Mouse (Mus musculus) kidney, postnatal 0 days (tissue): ENCODE data around the gene Nol4l. TPM values are rescaled to one million over a fixed set of nuclear protein-coding genes. Genes with fewer than 3 reads are reported as not detected.

Source experiments
- ATAC-seq: fragments of 200-750 bp; cut with Nextera tagmentation; replicated peaks from 2 replicates; pipeline ENCODE4 v1.8.0; 2017; ENCODE audit warnings: low read depth, moderate number of reproducible peaks, moderate TSS enrichment, moderate library complexity; ENCODE audit not compliant: low FRiP score
- DNase-seq: peaks from one replicate; pipeline ENCODE4 v3.0.0-alpha.2; 2016; ENCODE audit warnings: low spot score
- H3K27ac ChIP-seq: fragments of 300-500 bp; sonication (generic); 2 replicates; pipeline ENCODE4 v1.5.1; 2014; ENCODE audit warnings: mild to moderate bottlenecking
- H3K27me3 ChIP-seq: fragments of 300-500 bp; sonication (generic); 2 replicates; pipeline ENCODE4 v1.6.1; 2014; ENCODE audit warnings: low read length, mixed read lengths; ENCODE audit not compliant: insufficient read depth
- H3K36me3 ChIP-seq: fragments of 300-500 bp; sonication (generic); 2 replicates; pipeline ENCODE4 v1.6.1; 2014; ENCODE audit warnings: low read length, mixed read lengths; ENCODE audit not compliant: insufficient read depth
- H3K4me1 ChIP-seq: fragments of 300-500 bp; sonication (generic); replicated peaks from 2 replicates; pipeline ENCODE4 v1.6.1; 2014; ENCODE audit warnings: antibody characterized with exemption, low read length, mixed read lengths; ENCODE audit not compliant: insufficient read depth
- H3K4me2 ChIP-seq: fragments of 300-500 bp; sonication (generic); 2 replicates; pipeline ENCODE4 v1.6.1; 2014; ENCODE audit warnings: mild to moderate bottlenecking, low read length, moderate library complexity, mixed read lengths
- H3K4me3 ChIP-seq: fragments of 300-500 bp; sonication (generic); replicated peaks from 2 replicates; pipeline ENCODE4 v1.5.1; 2014; ENCODE audit warnings: low read depth, low read length
- H3K9ac ChIP-seq: fragments of 300-500 bp; sonication (generic); 2 replicates; pipeline ENCODE4 v1.6.1; 2014; ENCODE audit warnings: low read depth, low read length
- H3K9me3 ChIP-seq: fragments of 300-500 bp; sonication (generic); replicated peaks from 2 replicates; pipeline ENCODE4 v1.6.1; 2016; ENCODE audit warnings: low read length, inconsistent platforms, mixed read lengths
- CTCF ChIP-seq: IDR thresholded peaks from 2 replicates; pipeline ENCODE4 v1.5.1; 2016; ENCODE audit warnings: antibody characterized with exemption, low read depth, mild to moderate bottlenecking, moderate library complexity
- WGBS: fragments of 180-500 bp; shearing (Covaris S2); extraction: QIAGEN DNeasy Blood & Tissue Kit; methylation state at CpG from one replicate; pipeline ENCODE4 v1.1.7; 2014; 5-methylcytosine and 5-hydroxymethylcytosine counted together
- polyA plus RNA-seq: library from polyadenylated mRNA; unstranded; fragments of >200 nt; fragmentation: Nextera tagmentation; extraction: Ambion mirVana; gene quantifications from 2 replicates; pipeline ENCODE4 v1.2.1, GENCODE M21; 2015

The Nol4l gene
- polyA plus RNA-seq, 1 experiment from 2014 or later, result 9.6 TPM

- Histone ChIP-seq H3K27ac (no peak overlapping the region), H3K27me3 (no peaks in the 10 kb centered on the region), H3K4me1 (no peaks in the 10 kb centered on the region), H3K36me3 (no peaks in the 10 kb centered on the region), H3K9ac (no peak overlapping the region), H3K9me3 (no peaks in the 10 kb centered on the region), H3K4me3 (no peak overlapping the region), H3K4me2 (no peak overlapping the region)
- no peak for DNase-seq
- WGBS, result 82% methylated on average over 4 of the region's 4 CpGs
- no peak for ATAC-seq
- no peak for TF ChIP-seq CTCF
These were observed 38.2 kb upstream of the Nol4l start for GRCm38 (mm10) chr2:153568013-153568412.

- Histone ChIP-seq H3K9me3 (no peaks in the 10 kb centered on the region), H3K9ac (no peak overlapping the region), H3K36me3 (no peaks in the 10 kb centered on the region), H3K27ac (no peak overlapping the region), H3K4me3 (no peak overlapping the region), H3K4me1 (peaks cover 14% of the 10 kb centered on the region), H3K27me3 (no peaks in the 10 kb centered on the region), H3K4me2 (no peak overlapping the region)
- no peak for DNase-seq
- 95% methylated on average over 3 of the region's 3 CpGs for WGBS
- no peak for ATAC-seq
- peak; percentile 43 for TF ChIP-seq CTCF
These were observed 34.6 kb upstream of the Nol4l start for GRCm38 (mm10) chr2:153564343-153564742.

DNA sequence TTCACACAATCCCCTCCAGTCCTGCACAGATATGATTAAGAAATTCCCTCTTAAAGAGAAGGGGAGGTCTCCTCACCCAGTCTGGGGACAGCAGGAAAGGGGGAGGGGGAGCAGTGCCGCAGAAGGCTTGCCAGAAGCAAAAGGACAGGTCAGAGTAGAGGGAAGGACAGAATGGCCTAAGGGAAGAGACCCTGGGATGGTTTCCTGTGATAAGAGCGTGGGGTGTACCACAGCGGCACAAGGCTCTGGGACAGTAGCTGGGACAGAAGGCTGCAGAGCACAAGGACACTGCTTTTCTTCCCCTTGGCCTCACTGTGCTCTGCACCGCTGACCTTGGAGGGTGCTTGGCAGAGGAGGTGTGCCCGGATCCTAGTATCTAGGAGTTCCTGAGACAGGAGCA lies 31.8 kb upstream of the Nol4l start:
- H3K9ac ChIP-seq, result no peak overlapping the region
- no peak for TF ChIP-seq CTCF
- no peak overlapping the region for H3K4me3 ChIP-seq
- H3K27ac ChIP-seq, result peak overlapping the region; percentile 72
- no peaks in the 10 kb centered on the region for H3K36me3 ChIP-seq
- H3K27me3 ChIP-seq, result no peaks in the 10 kb centered on the region
- H3K9me3 ChIP-seq, result no peaks in the 10 kb centered on the region
- 21% methylated on average over 4 of the region's 5 CpGs for WGBS
- H3K4me1 ChIP-seq, result peaks cover 14% of the 10 kb centered on the region
- 0 out of 2 replicates have a peak, but pooled peaks have one; percentile 3 for ATAC-seq
- peak overlapping the region; percentile 51 for H3K4me2 ChIP-seq
- peak; percentile 33 for DNase-seq

DNA sequence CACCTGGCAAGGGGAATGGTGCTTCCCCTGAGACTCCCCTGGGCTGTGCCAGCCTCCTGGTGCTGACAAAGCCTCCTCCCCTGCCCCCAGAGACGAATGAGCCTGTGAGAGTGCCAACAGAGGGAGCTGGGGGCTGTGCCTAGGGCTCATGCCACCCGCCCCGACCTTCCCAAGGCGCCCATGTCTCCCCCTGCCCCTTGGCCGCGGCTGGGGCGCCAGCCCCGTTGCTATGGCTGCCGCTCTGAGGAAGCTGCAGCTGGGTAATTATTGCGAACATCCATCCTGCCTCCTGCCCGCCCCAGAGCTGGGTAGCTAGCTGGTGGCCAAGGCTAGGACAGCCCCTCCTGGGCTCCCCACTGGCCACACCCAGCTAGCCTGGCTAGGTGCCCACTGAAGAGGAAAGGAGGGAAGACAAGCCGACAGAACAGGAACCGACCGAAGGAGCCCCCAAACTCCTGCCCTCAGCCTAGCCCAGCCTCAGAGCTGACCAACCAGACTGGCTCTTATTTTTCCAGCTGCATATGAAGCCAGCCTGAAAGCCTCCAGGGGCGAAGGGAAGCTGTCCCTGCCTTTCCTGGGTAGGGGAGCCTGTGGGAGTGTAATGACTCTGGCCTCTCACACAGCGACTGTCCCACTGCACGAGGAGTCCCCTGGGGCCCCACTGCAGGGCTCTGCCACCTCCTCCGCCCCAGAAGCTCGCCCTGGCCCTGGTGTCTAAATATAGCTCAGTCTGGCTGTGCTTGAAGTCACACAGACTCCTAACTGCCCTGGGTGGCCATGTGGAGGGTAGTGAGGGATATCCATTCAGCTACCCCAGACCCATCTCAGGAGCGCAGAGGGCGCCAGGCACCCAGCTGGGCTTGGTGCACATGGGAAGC lies 31.1 kb upstream of the Nol4l start:
- ATAC-seq, result peak; percentile 87
- peak overlapping the region; percentile 13; the same call in 1 of the 2 replicates for H3K4me3 ChIP-seq
- TF ChIP-seq CTCF, result no peak
- H3K27ac ChIP-seq, result peak overlapping the region; percentile 72
- no peaks in the 10 kb centered on the region for H3K36me3 ChIP-seq
- 5% methylated on average over 21 of the region's 21 CpGs for WGBS
- no peaks in the 10 kb centered on the region for H3K27me3 ChIP-seq
- 0 out of 2 replicates have a peak overlapping the region, but pooled peaks have one; percentile 31 for H3K9ac ChIP-seq
- H3K9me3 ChIP-seq, result no peaks in the 10 kb centered on the region
- peaks cover 14% of the 10 kb centered on the region for H3K4me1 ChIP-seq
- H3K4me2 ChIP-seq, result peak overlapping the region; percentile 51
- peak; percentile 84 for DNase-seq

GRCm38 (mm10) chr2:153559613-153560152 lies 29.9 kb upstream of the Nol4l start:
- DNase-seq (no peak), ATAC-seq (no peak)
- no peak overlapping the region for H3K27ac ChIP-seq
- H3K36me3 ChIP-seq, result no peaks in the 10 kb centered on the region
- H3K4me1 ChIP-seq, result peaks cover 14% of the 10 kb centered on the region
- H3K27me3 ChIP-seq, result no peaks in the 10 kb centered on the region
- 54% methylated on average over 8 of the region's 8 CpGs for WGBS
- H3K9me3 ChIP-seq, result no peaks in the 10 kb centered on the region
- H3K4me2 ChIP-seq, result no peak overlapping the region
- no peak for TF ChIP-seq CTCF
- H3K4me3 ChIP-seq, result no peak overlapping the region
- H3K9ac ChIP-seq, result no peak overlapping the region

GRCm38 (mm10) chr2:153558464-153558863 lies 28.7 kb upstream of the Nol4l start:
- no peak for ATAC-seq
- Histone ChIP-seq H3K36me3 (no peaks in the 10 kb centered on the region), H3K27ac (no peak overlapping the region), H3K27me3 (no peaks in the 10 kb centered on the region), H3K9ac (no peak overlapping the region), H3K4me3 (no peak overlapping the region), H3K9me3 (no peaks in the 10 kb centered on the region), H3K4me1 (peaks cover 14% of the 10 kb centered on the region), H3K4me2 (no peak overlapping the region)
- WGBS, result 61% methylated on average over 6 of the region's 6 CpGs
- no peak for DNase-seq
- TF ChIP-seq CTCF, result no peak
